Mouse (Mus musculus) gastrocnemius, postnatal 25 days (tissue): ENCODE measurements at regions not wholly inside any gene's neighbourhood (a gene's known extent, or its start where the extent isn't known, plus 50 kb on each side); places are given as distances from the start of the nearest gene placed in this dataset.
A peak's percentile ranks its signal among the peaks of the same experiment; 100 is the strongest.

Source experiments
- DNase-seq: peaks from one replicate; pipeline ENCODE4 v3.0.0; 2022

GRCm38 (mm10) chr7:136104021-136104420 is 387.9 kb upstream of the Mki67 start:
- DNase-seq, result no peak

DNA sequence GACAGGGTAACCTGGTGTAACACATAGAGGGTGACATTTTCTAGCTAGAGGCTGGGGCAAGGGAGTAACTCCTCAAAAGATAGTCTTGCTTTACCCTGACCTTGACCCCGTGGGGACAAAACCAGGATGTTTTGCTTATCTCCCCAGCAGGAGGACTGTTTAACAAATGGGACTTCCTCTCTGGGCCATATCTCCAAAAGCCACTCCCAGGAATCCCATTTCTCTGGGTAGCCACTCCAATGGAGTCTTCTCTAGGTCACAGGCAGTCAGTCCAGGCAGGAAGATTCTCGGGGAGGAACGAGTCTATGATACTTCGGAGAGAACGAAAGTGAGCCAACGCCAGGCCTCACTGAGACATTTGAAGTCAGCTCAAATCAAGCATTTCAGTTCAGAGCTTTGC is 396.0 kb upstream of the Mki67 start:
- DNase-seq, result no peak

- DNase-seq, result no peak
Observed at GRCm38 (mm10) chr7:136120930-136121329, 404.8 kb upstream of the Mki67 start.

- no peak for DNase-seq
Observed at GRCm38 (mm10) chr7:136121406-136121805, 405.2 kb upstream of the Mki67 start.

DNA sequence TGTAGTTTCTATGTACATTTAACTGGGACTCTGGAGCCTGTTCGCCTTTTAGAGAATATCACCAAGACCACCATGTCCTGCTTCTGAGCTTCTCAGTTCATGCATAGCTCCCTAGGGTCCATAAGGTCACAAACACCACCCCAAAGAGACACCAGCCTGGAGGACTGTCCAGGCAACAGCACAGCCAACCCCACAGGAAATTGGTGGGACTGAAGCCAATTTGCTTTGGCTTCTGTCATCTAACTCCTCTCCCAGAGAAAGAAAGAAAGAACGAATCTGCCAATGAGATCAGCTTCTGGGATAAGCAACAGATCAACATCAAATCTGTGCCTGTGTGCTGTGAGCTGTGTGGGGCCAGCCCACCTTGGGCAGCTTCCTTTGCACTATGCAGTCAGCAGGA is 408.6 kb upstream of the Mki67 start:
- DNase-seq, result no peak

- no peak for DNase-seq
Observed at GRCm38 (mm10) chr7:136126393-136126792, 410.2 kb upstream of the Mki67 start.

DNA sequence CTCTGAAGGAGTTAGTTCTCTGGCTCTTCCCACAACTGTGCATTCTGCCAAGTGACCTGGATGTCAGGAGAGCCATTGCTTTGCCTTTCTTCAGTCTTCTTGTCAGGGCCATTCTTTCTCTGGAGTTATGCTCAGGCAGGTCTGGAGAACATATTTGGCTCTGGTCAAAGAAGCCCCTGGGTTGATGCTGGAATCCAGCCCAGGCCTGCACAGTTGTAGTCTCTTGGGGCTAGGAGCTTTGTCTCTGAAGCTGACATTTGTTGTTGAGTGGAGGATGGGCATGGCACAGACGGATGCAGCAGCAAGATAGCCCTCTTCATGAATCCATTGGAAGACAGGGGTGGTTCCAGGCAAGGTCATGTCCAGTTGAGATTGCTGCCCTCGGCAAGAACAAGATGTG is 411.4 kb upstream of the Mki67 start:
- peak; percentile 13 for DNase-seq

GRCm38 (mm10) chr7:136129721-136130123 is 413.6 kb upstream of the Mki67 start:
- DNase-seq, result peak; percentile 55

- no peak for DNase-seq
Observed at GRCm38 (mm10) chr7:136130666-136131239, 414.6 kb upstream of the Mki67 start.

DNA sequence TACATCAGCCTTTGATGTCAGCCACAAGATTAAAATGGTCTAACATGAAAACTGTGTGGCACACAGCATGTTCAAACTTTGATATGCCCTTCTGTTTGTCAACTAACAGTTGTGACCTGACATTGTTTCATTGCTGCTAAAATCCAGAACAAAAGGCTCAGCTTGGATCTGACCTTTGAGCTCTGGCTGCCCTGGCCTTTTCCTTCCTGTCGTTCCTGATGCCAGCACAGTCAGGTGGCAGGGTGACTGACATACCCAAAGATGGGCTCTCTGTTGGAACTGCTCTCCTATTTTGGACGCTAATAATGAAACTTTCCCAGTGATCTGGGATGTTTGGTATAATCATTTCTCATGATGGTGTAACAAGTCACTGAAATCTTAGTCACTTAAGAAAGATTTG is 416.8 kb upstream of the Mki67 start:
- no peak for DNase-seq

- no peak for DNase-seq
Observed at GRCm38 (mm10) chr7:136136666-136137065, 420.5 kb upstream of the Mki67 start.

DNA sequence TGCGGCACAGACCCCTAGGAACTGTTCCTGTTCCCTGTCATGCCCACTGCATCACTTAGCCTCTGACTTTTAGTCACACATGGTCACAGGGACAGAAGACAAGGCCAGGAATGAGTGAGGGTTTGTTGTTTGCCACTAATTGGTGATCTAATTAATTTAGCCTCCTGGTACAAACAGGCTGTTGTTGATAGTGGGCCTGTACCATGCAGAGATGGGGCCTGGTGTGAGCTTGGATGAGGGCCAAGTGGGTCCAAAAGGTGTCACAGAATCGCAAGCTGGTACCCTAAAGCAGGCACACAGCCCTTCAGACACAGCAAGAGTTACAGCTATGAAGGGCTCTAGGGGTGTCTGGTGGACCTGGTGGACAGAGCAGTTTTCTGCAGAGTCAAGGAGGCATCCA is 421.2 kb upstream of the Mki67 start:
- DNase-seq, result no peak

- no peak for DNase-seq
Observed at GRCm38 (mm10) chr7:136137831-136138602, 421.9 kb upstream of the Mki67 start.

- no peak for DNase-seq
Observed at GRCm38 (mm10) chr7:136142832-136143231, 426.7 kb upstream of the Mki67 start.

GRCm38 (mm10) chr7:136150196-136150595 is 434.0 kb upstream of the Mki67 start:
- DNase-seq, result peak; percentile 25

DNA sequence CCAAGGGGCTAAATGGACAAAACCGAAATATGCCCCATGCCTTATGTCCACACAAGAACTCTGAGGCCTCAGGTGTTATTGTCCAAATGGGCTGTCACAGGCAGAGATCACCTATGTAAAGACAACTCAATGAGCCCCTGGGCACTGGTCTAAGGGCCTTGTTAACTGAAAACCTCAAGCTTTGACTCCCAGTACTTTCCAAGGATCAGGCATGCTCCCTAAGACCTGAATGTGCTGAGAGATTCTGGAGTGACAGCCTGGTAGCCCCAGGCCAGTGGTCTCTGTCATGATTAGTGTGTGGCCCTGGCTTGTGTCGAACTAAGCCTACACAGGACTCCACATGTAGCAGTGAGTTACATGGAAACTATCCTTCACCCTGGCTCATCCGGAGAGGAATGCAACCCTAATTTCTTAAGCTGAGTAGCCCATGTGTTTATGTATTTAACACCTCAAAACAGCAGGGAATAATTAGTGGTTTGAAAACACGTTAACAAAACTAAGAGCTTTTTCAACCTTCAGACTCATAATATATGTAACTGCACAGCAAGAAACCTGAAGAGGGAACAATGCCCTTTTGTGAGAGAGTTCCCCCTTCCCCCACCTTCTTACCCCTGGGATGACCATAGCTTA is 435.3 kb upstream of the Mki67 start:
- DNase-seq, result no peak

GRCm38 (mm10) chr7:136152470-136152869 is 436.3 kb upstream of the Mki67 start:
- peak; percentile 64 for DNase-seq

DNA sequence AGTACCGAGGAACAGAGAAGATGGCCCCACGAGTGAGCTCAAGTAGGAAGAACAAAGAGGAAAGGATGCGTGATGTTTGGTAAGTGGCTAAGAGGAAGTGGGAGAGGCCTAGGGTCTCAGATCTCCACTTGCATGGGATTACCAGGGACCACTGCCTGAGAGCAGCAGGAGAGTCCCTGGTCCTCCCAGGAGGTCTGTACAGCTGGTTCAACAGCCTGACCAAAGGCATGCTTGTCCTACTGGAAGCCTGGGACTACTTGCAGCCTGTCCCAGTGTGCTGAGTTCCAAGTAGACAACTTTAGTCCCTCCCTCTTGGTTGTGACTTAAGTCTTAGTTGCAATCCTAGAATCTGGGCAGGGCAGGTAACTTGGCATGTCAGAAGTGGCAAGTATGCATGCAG is 437.5 kb upstream of the Mki67 start:
- no peak for DNase-seq

DNA sequence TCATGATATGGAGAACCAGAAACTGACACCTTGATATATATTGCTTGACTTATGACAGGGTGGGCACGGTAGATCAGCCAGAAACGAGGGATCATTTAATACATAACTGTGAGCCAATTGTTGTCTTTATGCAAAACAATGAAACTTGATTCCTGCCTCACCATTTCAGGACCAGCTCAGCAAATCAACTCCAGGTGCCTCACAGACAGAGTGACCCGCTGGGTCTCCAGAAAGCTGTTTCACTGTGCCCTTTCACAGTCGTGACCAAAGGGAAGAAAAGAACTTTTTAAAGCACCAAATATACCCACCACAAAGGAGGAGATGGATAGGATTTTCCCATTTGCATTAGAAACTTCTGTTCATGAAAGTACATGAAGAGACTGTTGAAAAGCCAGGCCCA is 443.0 kb upstream of the Mki67 start:
- DNase-seq, result no peak

GRCm38 (mm10) chr7:136161526-136161925 is 445.4 kb upstream of the Mki67 start:
- no peak for DNase-seq

DNA sequence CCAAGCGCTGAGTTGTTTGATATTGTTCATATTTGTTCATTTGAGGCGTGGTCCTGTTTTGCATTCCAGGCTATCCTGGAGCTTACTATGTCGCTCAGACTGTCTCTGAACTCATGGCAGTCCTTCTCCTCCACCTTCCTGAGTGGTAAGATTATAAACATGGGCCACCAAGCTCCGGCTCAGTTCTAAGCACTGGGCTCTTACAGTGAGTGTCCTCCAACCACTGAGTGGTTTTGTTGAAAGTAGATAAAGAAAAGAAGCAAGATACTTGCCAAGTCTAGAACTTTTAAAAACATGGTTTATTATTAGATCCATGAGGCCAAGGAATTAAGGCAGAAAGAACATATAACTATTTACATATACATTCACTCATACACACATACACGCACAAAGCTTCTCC is 448.7 kb upstream of the Mki67 start:
- DNase-seq, result no peak

- no peak for DNase-seq
Observed at GRCm38 (mm10) chr7:136169261-136169660, 453.1 kb upstream of the Mki67 start.

GRCm38 (mm10) chr7:136176373-136176772 is 460.2 kb upstream of the Mki67 start:
- no peak for DNase-seq

DNA sequence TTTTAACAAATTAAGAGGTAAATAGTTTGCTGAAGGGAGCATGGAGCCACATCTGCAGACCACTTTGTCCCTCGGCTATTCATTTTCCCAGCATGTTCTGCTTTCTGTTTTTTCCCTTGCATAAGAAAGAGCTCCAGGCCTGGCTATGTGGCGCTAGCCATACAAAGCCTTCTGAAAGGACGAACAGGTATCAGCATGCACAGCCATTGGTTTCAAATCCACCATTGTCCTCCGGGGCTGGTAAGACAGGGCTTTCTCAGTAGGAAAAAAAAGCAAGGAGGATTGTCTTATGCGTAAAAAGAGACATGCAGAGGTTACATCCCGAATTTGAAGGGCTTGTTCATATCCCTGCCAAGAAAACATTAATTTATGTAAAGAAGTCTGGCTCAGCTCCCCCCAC is 464.8 kb upstream of the Mki67 start:
- no peak for DNase-seq
